Mouse (Mus musculus): ENCODE results near the gene BC049730.

The BC049730 gene

DNA sequence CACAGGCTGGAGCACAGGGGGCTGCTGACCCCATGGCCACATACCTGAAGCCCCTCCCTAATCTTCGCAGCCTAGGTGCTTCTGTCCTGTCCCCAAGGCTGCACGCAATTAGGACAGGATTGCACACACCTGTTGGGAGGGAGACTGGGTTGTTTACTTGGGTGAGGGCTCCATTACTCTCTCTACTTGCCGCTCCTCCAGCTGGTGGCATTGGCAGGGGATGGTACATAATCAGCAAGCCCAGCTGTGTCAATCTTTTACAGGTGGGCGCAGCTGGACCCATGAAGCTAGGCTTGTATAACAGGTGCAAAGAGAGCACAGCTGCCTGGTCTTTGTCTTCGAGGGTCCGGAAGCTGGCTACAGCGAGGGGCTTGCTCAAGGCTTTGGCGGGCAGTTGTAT, 53.5 kb downstream of the BC049730 start:
- DNase-seq (ENCODE audit: low spot score), result no peak
